Mouse (Mus musculus) lung, embryonic 14.5 days (tissue): ENCODE results near the gene Mrpl28. TPM values are rescaled to one million over a fixed set of nuclear protein-coding genes. Genes with fewer than 3 reads are reported as not detected.

Experiments
- ATAC-seq: fragments of 200-750 bp; cut with Nextera tagmentation; 2 replicates; pipeline ENCODE4 v1.8.0; 2017; ENCODE audit warnings: mild to moderate bottlenecking, moderate TSS enrichment, moderate library complexity; ENCODE audit not compliant: insufficient read depth
- DNase-seq: peaks from one replicate; pipeline ENCODE4 v3.0.0-alpha.2; 2015
- H3K27ac ChIP-seq: fragments of 300-500 bp; sonication (generic); 2 replicates; pipeline ENCODE4 v1.5.1; 2014; ENCODE audit warnings: low read depth, mild to moderate bottlenecking, moderate library complexity
- H3K27me3 ChIP-seq: fragments of 300-500 bp; sonication (generic); 2 replicates; pipeline ENCODE4 v1.6.1; 2014; ENCODE audit warnings: low read length, control low read depth; ENCODE audit not compliant: insufficient read depth
- H3K36me3 ChIP-seq: fragments of 300-500 bp; sonication (generic); 2 replicates; pipeline ENCODE4 v1.6.1; 2014; ENCODE audit warnings: control low read depth; ENCODE audit not compliant: insufficient read depth
- H3K4me1 ChIP-seq: fragments of 300-500 bp; sonication (generic); 2 replicates; pipeline ENCODE4 v1.6.1; 2014; ENCODE audit warnings: antibody characterized with exemption, control low read depth; ENCODE audit not compliant: insufficient read depth
- H3K4me2 ChIP-seq: fragments of 300-500 bp; sonication (generic); 2 replicates; pipeline ENCODE4 v1.6.1; 2014; ENCODE audit warnings: mild to moderate bottlenecking
- H3K4me3 ChIP-seq: fragments of 300-500 bp; sonication (generic); 2 replicates; pipeline ENCODE4 v1.5.1; 2014; ENCODE audit warnings: low read depth, low read length
- H3K9ac ChIP-seq: fragments of 300-500 bp; sonication (generic); 2 replicates; pipeline ENCODE4 v1.6.1; 2014
- H3K9me3 ChIP-seq: fragments of 300-500 bp; sonication (generic); 2 replicates; pipeline ENCODE4 v1.6.1; 2016; ENCODE audit warnings: low read depth, low read length, control low read depth
- CTCF ChIP-seq: IDR thresholded peaks from 2 replicates; pipeline ENCODE4 v1.5.1; 2016; ENCODE audit warnings: antibody characterized with exemption, low read depth
- WGBS: fragments of 180-500 bp; shearing (Covaris S2); extraction: QIAGEN DNeasy Blood & Tissue Kit; methylation state at CpG from one replicate; pipeline ENCODE4 v1.1.7; 2014; 5-methylcytosine and 5-hydroxymethylcytosine counted together
- polyA plus RNA-seq: library from polyadenylated mRNA; unstranded; fragments of >200 nt; fragmentation: Nextera tagmentation; extraction: Ambion mirVana; gene quantifications from 2 replicates; pipeline ENCODE4 v1.2.1, GENCODE M21; 2014

The Mrpl28 gene
- polyA plus RNA-seq, 1 experiment from 2014 or later = 217 TPM

DNA sequence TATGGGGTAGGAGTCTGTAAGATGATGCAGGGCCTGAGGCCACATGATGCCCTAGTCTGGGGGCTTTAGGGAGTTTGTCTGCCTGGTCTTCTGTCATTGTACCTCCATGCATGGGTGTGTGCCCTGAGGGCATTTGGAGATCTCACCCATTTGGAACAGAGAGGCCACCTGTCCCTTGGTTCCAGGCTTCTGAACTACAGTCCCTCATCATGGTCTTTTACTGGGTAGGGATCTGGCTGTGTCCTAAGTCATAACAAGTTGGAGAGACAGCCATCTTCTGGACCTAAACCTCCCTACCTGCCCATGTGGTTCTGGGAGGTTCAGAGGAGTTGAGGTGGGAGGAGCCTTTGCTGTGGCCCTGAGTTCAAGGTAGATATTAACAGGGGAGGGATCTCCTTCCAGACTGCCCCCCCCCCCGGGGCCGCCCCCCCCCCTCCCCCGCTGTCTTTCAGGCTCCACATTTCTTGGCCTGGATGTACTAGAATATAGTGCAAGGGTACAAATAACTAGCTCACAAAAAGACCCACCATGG is 7.3 kb upstream of the Mrpl28 start:
- H3K4me1 ChIP-seq = no peaks in the 10 kb centered on the region
- no peak overlapping the region for H3K4me2 ChIP-seq
- no peaks in the 10 kb centered on the region for H3K9me3 ChIP-seq
- ATAC-seq = no peak
- H3K9ac ChIP-seq = no peak overlapping the region
- H3K4me3 ChIP-seq = no peak overlapping the region
- H3K27me3 ChIP-seq = peaks cover 65% of the 10 kb centered on the region
- 53% methylated on average over 3 of the region's 3 CpGs for WGBS
- no peak for DNase-seq
- no peak for TF ChIP-seq CTCF
- no peak overlapping the region for H3K27ac ChIP-seq
- no peaks in the 10 kb centered on the region for H3K36me3 ChIP-seq

DNA sequence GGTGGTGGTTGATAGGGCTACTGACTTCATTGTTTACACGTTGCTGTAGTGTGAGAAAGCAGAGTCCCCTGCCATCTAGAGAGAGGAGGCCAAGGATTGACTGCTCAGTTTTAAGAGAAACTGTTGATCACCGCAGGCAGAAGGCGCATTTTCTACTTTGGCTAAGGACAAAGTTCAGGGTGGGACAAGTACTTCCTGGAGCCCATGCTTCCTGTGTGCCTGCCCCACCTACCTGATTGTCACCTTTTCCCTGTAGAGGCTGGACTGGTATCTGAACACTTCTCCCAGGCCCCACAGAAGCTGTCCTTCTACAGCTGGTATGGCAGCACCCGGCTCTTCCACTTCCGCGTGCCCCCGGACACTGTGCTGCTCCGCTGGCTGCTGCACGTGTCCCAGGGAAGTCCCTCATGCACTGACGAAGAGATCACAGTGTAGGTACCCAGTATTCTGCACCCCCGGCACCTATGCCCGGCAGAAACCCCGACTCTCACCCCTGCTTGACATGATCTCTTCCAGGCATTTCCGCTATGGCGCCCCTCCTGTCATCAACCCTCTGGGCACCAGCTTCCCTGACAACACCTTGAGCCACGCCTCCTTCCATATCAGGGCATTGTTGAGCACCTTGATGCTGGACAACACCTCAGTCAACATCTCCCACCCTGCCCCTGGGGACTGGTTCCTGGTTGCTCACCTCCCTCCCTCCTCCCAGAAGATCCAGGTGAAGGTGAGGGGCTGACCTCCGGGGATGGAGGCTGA is 6.6 kb upstream of the Mrpl28 start:
- Histone ChIP-seq H3K27me3 (peaks cover 59% of the 10 kb centered on the region), H3K4me1 (no peaks in the 10 kb centered on the region), H3K4me2 (no peak overlapping the region), H3K9ac (no peak overlapping the region), H3K9me3 (no peaks in the 10 kb centered on the region), H3K4me3 (no peak overlapping the region), H3K36me3 (no peaks in the 10 kb centered on the region), H3K27ac (no peak overlapping the region)
- no peak for ATAC-seq
- 75% methylated on average over 17 of the region's 17 CpGs for WGBS
- DNase-seq = no peak
- no peak for TF ChIP-seq CTCF

DNA sequence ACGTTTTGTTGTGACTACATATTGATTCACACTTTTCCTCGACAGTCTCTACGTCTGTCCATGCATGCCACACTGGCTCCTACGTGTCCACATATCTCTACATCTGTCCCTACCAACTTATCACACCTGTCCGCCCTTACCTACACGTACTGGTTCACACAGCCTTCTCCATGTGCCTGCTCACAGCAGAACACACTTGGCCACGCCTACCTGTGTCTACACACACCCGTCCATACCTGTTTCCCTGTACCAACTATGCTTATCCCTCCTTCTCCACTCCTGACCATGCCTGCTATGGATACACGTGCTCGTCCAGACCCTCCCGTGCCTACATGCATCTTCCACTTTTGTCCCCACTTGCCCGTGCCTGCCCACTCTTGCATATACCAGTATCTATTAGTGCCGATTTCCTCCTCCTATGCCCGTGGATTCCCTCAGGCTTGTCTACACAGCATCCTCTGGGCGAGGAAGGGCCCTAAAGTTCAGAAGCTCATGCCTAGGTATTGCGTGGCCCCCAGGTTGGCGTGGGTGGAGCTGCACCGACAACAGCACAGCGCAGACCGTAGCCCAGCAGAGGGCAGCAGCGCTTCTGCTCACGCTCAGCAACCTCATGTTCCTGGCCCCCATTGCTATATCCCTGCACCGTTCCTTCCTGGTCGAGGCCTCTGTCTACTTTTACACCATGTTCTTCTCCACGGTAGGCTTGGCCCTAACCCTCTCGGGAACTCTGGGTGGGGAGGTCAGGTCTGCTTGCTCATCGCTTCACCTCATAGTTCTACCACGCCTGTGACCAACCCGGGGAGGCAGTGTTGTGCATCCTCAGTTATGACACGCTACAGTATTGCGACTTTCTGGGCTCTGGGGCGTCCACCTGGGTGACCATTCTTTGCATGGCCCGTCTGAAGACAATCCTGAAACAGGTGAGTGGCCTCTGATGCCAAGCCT is 3.3 kb upstream of the Mrpl28 start:
- 0 out of 2 replicates have a peak, but pooled peaks cover 6% of the 10 kb centered on the region for H3K4me1 ChIP-seq
- H3K4me2 ChIP-seq = 0 out of 2 replicates have a peak overlapping the region, but pooled peaks have one; percentile 15
- no peaks in the 10 kb centered on the region for H3K9me3 ChIP-seq
- DNase-seq = peak; percentile 85
- H3K27me3 ChIP-seq = peaks cover 26% of the 10 kb centered on the region
- ATAC-seq = peak; percentile 57
- no peak overlapping the region for H3K27ac ChIP-seq
- WGBS = 41% methylated on average over 33 of the region's 33 CpGs
- no peak overlapping the region for H3K9ac ChIP-seq
- no peaks in the 10 kb centered on the region for H3K36me3 ChIP-seq
- H3K4me3 ChIP-seq = no peak overlapping the region
- peak; percentile 89 for TF ChIP-seq CTCF

GRCm38 (mm10) chr17:26122431-26123140 is 714 bp upstream of the Mrpl28 start:
- 0 out of 2 replicates have a peak, but pooled peaks cover 6% of the 10 kb centered on the region for H3K4me1 ChIP-seq
- no peak overlapping the region for H3K27ac ChIP-seq
- H3K36me3 ChIP-seq = peaks cover 19% of the 10 kb centered on the region; the same call in 1 of the 2 replicates
- H3K27me3 ChIP-seq = peaks cover 9% of the 10 kb centered on the region; the same call in 1 of the 2 replicates
- WGBS = 49% methylated on average over 5 of the region's 5 CpGs
- no peak for DNase-seq
- H3K4me2 ChIP-seq = no peak overlapping the region
- no peak for ATAC-seq
- H3K4me3 ChIP-seq = no peak overlapping the region
- no peaks in the 10 kb centered on the region for H3K9me3 ChIP-seq
- no peak for TF ChIP-seq CTCF
- no peak overlapping the region for H3K9ac ChIP-seq

DNA sequence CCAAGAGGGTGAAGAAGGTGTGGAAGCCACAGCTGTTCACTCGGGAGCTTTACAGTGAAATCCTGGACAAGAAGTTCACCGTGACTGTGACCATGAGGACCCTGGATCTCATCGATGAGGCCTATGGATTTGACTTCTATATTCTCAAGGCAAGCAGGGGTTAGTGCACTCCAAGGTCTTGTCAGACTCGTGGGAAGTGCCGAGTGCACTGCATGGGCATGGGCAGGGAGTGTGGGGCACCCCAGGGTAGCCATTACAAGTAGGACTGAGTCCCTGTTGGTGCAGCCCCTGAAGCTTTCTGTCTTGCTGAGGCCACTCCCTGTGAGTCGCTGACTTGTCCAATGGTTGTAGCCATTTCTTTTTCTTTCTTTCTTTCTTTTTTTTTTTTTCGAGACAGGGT is 1.3 kb downstream of the Mrpl28 start:
- peaks cover 37% of the 10 kb centered on the region for H3K36me3 ChIP-seq
- 0 out of 2 replicates have a peak, but pooled peaks cover under 1% of the 10 kb centered on the region for H3K27me3 ChIP-seq
- H3K4me2 ChIP-seq = peak overlapping the region; percentile 93
- peak overlapping the region; percentile 77 for H3K9ac ChIP-seq
- H3K4me3 ChIP-seq = peak overlapping the region; percentile 90
- no peaks in the 10 kb centered on the region for H3K9me3 ChIP-seq
- H3K27ac ChIP-seq = no peak overlapping the region
- DNase-seq = no peak
- WGBS = 77% methylated on average over 7 of the region's 7 CpGs
- no peak for ATAC-seq
- 0 out of 2 replicates have a peak, but pooled peaks cover 6% of the 10 kb centered on the region for H3K4me1 ChIP-seq
- no peak for TF ChIP-seq CTCF

DNA sequence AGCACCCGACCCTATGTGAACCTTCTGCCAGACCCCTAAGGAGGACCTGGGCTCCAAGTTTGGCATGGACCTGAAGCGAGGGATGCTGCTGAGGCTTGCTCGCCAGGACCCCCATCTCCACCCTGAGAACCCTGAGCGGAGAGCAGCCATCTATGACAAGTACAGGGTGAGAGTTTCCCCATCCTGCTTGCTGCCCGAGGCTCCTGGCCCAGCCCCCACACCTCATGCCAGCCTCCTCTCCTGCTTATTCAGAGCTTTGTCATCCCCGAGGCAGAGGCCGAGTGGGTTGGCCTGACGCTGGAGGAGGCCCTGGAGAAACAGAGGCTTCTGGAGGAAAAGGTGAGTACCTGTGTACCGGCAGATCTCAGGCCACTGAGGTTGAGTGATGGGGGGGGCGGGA is 1.9 kb downstream of the Mrpl28 start:
- Histone ChIP-seq H3K27ac (no peak overlapping the region), H3K4me3 (no peak overlapping the region), H3K4me2 (no peak overlapping the region), H3K4me1 (0 out of 2 replicates have a peak, but pooled peaks cover 6% of the 10 kb centered on the region), H3K27me3 (no peaks in the 10 kb centered on the region), H3K36me3 (peaks cover 43% of the 10 kb centered on the region), H3K9ac (no peak overlapping the region), H3K9me3 (no peaks in the 10 kb centered on the region)
- DNase-seq (no peak), ATAC-seq (no peak)
- no peak for TF ChIP-seq CTCF
- WGBS = 85% methylated on average over 10 of the region's 10 CpGs
